ENCODE assay signal across 10 mouse cellular contexts in genomic region chr1:126153516-126154234, GRCm38 (mm10).
DNase-seq lines count a peak whose midpoint lies in the region; ATAC-seq and TF ChIP-seq lines count a peak whose summit lies in the region.
"Had no signal": no experiment of that assay in that cellular context is flagged by ENCODE, and none has a peak within 500 bp of the region (broad histone marks: within the 10 kb centered on the region; RNA-seq: fewer than 3 reads in every experiment).

No protein-coding gene starts in this region.

- WGBS in kidney, adult 2 months = 79% methylated on average over 6 of the region's 6 CpGs
- WGBS in kidney, embryonic 16.5 days = 89% methylated on average over 6 of the region's 6 CpGs

- no peak overlapping the region for H3K4me3 ChIP-seq in kidney, adult 2 months (ENCODE audit: insufficient read depth, low read depth, low read length)
- no peak overlapping the region for H3K4me3 ChIP-seq in kidney, embryonic 16.5 days (ENCODE audit: low read length)
- H3K4me3 ChIP-seq in gastrocnemius, adult 2 months = no peak overlapping the region
- H3K4me3 ChIP-seq: embryonic facial prominence, embryonic 13.5 days; limb, embryonic 12.5 days had no signal

- DNase-seq in kidney, adult 2 months = peak; percentile 21
- DNase-seq in adrenal gland, postnatal 4 days (ENCODE audit: low spot score in 2 of 2) = peak; percentile 10 to 50
- peak; percentile 87 for DNase-seq in layer of hippocampus, adult 9-11 months
- DNase-seq in lung, postnatal 4 days = peak; percentile 58
- DNase-seq in spleen, adult 18-20 months = no peak
- no peak for DNase-seq in gastrocnemius, adult 2 months

- no peaks in the 10 kb centered on the region for H3K27me3 ChIP-seq in kidney, adult 2 months (replicated peaks; ENCODE audit: control insufficient read depth, insufficient read depth, low read length)
- H3K27me3 ChIP-seq in kidney, embryonic 16.5 days (ENCODE audit: insufficient read depth, low read length) = no peaks in the 10 kb centered on the region
- H3K27me3 ChIP-seq: embryonic facial prominence, embryonic 13.5 days; limb, embryonic 12.5 days had no signal

- no peaks in the 10 kb centered on the region for H3K4me1 ChIP-seq in kidney, adult 2 months (ENCODE audit: control insufficient read depth, insufficient read depth, low read length)
- H3K4me1 ChIP-seq in kidney, embryonic 16.5 days (ENCODE audit: insufficient read depth, low read length) = no peaks in the 10 kb centered on the region
- H3K4me1 ChIP-seq: embryonic facial prominence, embryonic 13.5 days; limb, embryonic 12.5 days had no signal

- no peak for TF ChIP-seq POLR2A in kidney, adult 2 months (IDR thresholded peaks at IDR 0.05; ENCODE audit: low read depth, low read length)

- no peak for ATAC-seq in kidney, embryonic 16.5 days (ENCODE audit: low FRiP score, low TSS enrichment)
- no peak for ATAC-seq in erythroblast, adult 5-6 weeks (replicated peaks; ENCODE audit: low FRiP score, poor library complexity, severe bottlenecking)

- TF ChIP-seq CTCF in kidney, adult 2 months (conservative IDR thresholded peaks at IDR 0.05; ENCODE audit: insufficient read depth, insufficient read length, low read depth, low read length) = no peak
- no peak for TF ChIP-seq CTCF in gastrocnemius, adult 2 months (IDR thresholded peaks at IDR 0.05)

- H3K36me3 ChIP-seq in kidney, adult 2 months (ENCODE audit: control insufficient read depth, insufficient read depth, low read length) = no peaks in the 10 kb centered on the region
- H3K36me3 ChIP-seq in kidney, embryonic 16.5 days (ENCODE audit: insufficient read depth, low read length) = no peaks in the 10 kb centered on the region
- H3K36me3 ChIP-seq: embryonic facial prominence, embryonic 13.5 days; limb, embryonic 12.5 days had no signal

- no peaks in the 10 kb centered on the region for H3K9me3 ChIP-seq in kidney, embryonic 16.5 days (ENCODE audit: low read length)
- H3K9me3 ChIP-seq: embryonic facial prominence, embryonic 13.5 days; limb, embryonic 12.5 days had no signal

- no peak overlapping the region for H3K4me2 ChIP-seq in kidney, embryonic 16.5 days (replicated peaks; ENCODE audit: low read depth, low read length)
- H3K4me2 ChIP-seq: embryonic facial prominence, embryonic 13.5 days; limb, embryonic 12.5 days had no signal

- intact Hi-C loops in gastrocnemius, adult 2 months (cut with DNase I) = no loop called here

- H3K9ac ChIP-seq in kidney, embryonic 16.5 days (replicated peaks; ENCODE audit: low read length) = no peak overlapping the region
- H3K9ac ChIP-seq: embryonic facial prominence, embryonic 13.5 days; limb, embryonic 12.5 days had no signal

- H3K27ac ChIP-seq in kidney, adult 2 months (ENCODE audit: insufficient read depth, low read depth, low read length) = no peak overlapping the region
- H3K27ac ChIP-seq in kidney, embryonic 16.5 days (ENCODE audit: low read length) = no peak overlapping the region
- no peak overlapping the region for H3K27ac ChIP-seq in gastrocnemius, adult 2 months
- H3K27ac ChIP-seq: embryonic facial prominence, embryonic 13.5 days; limb, embryonic 12.5 days had no signal

Comparison
In these comparisons a context has a peak if more than half of its experiments do, and no peak if none do; other contexts are left out.
1. DNase-seq: peak in kidney, adult 2 months (single experiment), adrenal gland, postnatal 4 days (2 of 2), layer of hippocampus, adult 9-11 months (single experiment) and lung, postnatal 4 days (2 of 2); none in spleen, adult 18-20 months (0 of 2) and gastrocnemius, adult 2 months (single experiment).